Mouse (Mus musculus) kidney, postnatal 10 days (tissue): ENCODE data around the gene Ticam1.
"Not testable (repeated sequence)": the region's sequence is repeated elsewhere in the genome, so short reads cannot be mapped to it uniquely, and the experiment has no call there.

Experiments
- DNase-seq: peaks from one replicate; pipeline ENCODE4 v3.0.0; 2021; ENCODE audit warnings: mixed read lengths

The Ticam1 gene

DNA sequence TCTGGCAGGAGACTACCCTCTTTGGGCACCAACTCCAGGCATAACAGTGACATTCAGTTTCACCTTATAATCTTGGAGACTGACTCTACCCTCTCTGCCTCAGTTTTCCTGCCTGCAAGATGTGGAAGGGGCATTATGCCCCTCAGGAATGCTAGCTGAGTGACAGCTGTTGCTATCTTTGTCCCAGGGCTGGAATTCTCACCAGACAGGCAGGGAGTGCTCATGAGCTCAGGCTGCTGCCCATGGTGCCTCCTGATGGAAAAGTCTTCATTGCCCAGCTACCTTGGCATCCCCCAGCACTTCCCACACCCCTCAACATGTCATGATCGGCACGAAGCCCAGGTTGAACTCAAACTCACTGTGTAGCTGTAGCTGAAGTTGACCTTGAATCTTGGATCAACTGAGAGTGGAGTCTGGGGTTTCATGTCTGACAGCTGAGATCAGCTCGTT, 13.9 kb downstream of the Ticam1 start:
- DNase-seq = no peak

DNA sequence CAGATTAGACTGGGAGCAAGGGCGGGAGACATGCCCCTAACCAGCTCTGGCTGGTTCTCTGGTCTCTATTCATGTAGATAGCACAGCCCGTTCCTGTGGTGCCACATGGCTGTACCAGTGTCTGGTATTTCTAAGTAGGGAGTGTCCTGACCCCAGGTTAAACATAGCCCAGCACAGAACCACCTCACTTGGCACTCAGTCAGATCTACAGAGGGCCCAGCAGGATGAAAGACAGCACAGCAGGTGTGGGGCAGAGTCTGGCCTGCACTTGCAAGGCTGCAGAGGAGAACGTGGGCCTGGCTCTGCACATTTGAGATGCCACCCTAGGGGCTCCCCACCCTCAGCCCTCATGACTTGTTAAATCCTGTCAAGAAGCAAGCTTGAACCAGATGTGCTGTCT, 15.4 kb downstream of the Ticam1 start:
- DNase-seq = peak; percentile 32

DNA sequence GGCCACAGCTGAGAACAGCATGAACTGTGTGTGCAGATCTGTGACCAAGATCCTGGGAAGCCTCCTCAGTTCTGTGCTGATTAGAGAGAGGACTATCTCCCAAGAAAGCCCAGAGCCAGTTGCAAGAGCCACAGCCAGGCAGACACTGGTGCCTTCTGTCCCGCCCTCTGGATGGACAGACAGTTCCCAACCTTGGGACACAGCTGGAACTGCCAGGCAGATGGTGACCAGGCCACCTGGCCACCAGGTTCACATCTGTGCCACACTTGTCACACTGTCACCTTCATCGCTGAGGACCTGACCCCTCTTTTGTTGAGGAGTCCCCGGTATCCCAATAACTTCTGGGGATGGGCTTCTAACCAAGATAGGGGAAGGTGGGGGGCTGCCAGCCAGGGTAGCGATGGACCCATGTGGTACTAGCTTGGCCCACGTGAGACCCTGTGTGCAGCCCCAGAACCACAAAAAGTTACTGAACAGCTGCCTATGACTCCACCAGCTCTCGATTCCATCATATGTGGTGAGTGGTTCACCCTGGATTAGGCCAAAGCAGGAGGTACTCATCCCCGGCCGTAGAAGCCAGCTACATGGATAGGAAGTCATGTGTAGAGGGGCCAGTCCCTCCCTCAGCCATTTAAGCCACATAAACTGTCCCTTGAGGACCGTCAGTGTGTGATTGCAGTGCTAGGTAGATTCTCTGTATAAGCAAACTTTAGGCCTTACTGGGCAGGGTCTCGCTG, 17.1 kb downstream of the Ticam1 start:
- DNase-seq = peak; percentile 10

DNA sequence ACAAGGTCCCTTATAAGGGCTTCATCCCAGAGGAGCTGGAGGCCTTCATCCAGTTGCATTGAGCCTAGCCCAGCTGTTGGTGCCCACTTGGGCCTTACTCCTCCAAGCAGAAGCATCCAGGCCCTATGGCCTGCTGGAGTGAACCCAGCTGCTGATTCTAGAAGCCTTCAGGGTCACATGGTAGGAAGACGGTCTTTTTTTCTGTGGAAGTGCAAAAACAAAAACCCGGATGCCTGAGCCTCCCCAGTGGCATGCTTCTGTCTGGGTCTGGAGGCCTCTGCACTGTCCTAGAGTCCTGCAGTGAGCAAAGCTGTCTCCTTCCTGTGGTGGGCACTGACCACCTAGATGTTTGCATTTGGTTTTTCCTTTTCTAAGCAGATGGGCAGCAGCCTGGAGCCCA, 17.8 kb downstream of the Ticam1 start:
- DNase-seq = not testable (repeated sequence)

DNA sequence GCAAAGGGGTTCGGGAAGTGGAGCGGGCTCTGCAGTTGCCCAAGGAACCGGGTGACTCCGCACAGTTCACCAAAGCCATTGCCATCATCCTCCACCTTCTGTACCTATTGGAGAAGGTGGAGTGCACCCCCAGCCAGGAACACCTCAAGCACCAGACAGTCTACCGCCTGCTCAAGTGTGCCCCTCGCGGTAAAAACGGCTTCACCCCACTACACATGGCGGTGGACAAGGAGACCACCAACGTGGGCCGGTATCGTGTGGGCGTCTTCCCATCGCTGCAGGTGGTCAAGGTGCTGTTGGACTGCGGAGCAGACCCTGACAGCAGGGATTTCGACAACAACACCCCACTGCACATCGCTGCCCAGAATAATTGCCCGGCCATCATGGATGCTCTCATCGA, 18.3 kb downstream of the Ticam1 start:
- DNase-seq = peak; percentile 21

DNA sequence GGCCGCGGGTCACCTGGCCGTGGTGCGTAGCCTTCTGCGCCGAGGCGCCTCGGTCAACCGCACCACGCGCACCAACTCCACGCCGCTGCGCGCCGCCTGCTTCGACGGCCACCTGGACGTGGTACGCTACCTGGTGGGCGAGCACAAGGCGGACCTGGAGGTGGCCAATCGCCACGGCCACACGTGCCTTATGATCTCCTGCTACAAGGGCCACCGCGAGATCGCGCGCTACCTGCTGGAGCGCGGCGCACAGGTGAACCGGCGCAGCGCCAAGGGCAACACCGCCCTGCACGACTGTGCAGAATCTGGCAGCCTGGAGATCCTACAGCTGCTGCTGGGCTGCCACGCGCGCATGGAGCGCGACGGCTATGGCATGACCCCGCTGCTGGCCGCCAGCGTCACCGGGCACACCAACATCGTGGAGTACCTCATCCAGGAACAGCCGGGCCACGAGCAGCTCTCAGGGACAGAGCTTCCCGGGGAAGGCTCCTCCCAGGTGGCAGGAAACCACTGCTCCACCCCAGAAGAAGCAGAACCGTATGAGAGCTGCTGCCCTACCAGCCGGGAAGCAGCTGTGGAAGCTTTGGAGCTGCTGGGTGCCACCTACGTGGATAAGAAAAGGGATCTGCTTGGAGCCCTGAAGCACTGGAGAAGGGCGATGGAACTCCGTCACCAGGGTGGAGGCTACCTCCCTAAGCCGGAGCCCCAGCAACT, 19.2 kb downstream of the Ticam1 start:
- DNase-seq = peak; percentile 52

DNA sequence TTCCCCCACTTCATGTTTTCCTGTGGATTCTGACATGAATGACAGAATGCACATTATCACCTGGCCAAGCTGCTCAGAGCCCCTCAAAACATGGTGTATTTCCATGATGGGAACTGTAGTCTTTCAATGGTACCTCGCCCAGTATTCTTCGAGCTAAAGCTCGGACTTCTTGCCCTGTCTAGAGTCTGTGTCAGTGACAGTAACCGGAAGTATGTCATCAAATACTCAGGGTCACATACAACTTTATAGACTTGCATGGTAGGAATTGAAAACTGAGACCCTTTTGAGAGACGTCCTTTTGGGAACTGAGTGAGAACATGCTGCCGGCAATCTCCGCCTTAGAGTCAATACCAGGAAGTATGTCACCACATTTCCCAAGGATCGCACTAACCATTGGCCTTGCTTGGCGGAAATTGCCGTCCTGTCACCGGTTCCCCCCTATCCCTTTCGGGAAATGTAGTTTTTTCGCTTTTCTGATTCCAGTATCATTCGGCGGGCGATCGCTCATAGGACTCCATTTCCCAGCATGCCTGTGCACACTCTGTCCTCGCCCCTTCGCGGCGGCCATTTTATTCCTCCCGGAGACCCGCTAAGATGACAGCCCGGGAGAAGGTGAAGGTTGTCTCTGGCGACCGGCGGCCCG, 20.2 kb downstream of the Ticam1 start, which contains the start of gene Fem1a:
TSS of gene Fem1a (plus strand) at position 572 of the 643 bp plus-strand sequence.
- peak; percentile 93 for DNase-seq

DNA sequence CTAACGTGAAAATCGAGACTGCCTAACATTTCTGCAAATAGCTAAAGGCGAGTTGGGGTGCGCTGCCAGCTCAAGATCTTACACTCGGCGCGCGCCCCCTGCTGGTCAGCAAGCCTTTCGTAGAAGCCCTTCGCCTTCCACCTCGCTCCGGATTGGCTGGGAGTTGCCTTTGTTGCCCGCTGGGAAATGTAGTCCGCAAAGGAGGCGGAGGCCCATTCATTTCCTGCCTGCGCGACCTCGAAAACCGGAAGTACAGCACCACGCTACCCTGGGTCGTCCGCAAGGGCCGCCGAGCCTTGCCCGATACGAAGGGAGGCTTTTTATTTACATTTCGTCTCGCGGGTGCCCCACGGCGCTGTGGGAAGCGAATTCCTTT, 20.7 kb downstream of the Ticam1 start:
- peak; percentile 100 for DNase-seq

DNA sequence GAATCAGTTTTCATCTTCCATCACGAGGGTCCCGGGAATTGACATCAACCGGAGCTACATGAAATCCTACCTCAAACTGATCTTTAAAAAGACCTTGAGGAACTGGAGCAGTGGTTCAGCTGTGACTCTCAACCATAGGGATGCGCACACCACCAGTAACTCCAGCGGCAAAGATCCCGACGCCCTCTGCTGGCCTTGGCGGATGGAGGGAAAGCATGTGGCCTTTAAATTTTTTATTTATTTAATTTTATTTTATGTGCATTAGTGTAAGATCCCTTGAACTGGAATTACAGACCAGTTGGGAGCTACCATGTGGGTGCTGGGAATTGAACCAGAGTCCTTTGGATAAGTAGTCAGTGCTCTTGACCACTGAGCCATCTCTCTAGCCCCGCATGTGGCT, 21.2 kb downstream of the Ticam1 start:
- DNase-seq = peak; percentile 68

DNA sequence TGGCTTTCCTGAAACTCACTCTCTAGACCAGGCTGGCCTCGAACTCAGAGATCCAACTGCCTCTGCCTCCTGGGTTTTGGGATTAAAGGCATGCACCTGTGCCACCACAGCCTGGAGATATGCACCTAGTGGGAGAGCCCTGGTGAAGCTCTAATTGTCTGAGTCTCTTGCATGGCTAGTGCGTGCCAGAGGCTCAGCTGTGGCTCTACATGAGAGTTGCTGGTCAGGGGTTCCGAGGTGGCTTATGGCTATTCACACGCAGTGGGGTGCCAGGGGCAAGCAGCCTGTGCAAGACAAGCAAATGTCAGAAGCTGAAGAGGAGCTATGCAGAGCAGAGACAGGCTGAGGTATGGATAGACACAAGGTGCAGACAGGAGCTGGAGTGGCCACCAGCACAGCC, 21.9 kb downstream of the Ticam1 start:
- DNase-seq = no peak

DNA sequence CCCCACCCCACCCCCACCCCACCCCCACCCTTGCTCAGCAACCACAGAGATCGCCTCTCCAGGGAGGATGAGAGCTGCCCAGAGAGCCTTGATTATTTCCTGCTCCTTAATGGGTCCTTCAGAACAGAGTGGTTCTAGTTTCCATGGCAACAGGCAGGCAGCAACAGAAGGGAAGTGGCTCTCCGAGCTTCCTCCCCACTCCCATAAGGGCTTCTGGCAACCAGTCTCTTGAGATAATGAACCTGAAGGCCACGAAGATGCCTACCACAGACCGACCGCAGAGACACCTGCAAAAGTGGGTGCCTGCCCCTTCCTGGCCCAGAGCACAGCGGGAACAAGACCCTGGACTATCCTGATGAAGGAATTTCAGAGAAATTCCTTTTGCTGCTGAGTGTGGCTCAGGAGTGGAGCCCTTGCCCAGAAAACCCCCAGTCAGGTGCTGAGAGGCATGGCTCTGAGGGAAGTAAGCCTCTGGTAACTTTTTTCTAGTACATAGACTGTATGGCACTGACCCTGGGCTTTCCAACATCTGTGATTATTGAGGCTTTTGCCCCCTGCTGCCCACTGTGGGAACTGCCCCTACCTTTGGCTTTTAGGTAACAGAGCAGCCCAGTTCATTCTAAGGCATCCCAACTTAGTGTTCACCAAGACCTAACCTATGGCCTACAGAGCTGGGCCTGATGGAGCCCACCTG, 25.3 kb downstream of the Ticam1 start:
- DNase-seq = peak; percentile 82

DNA sequence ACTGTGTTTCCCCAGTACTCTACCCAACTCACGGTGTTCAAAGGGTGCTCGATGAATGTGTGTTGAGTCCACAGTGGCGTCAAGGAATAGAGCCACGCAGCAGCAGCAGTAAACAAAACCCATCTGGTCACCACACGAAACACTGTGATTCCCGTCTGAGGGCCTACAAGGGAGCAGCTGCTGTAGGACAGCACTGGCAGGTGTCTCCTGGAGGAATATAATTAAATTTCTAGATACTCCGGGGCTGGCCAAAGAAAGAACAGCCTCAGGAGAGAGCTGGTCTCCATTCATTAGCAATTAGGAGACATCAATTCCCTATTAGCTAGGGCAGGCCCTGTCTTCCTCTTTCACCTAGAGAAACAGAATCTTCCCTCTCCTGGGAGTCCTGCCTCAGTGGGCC, 31.0 kb downstream of the Ticam1 start:
- no peak for DNase-seq

DNA sequence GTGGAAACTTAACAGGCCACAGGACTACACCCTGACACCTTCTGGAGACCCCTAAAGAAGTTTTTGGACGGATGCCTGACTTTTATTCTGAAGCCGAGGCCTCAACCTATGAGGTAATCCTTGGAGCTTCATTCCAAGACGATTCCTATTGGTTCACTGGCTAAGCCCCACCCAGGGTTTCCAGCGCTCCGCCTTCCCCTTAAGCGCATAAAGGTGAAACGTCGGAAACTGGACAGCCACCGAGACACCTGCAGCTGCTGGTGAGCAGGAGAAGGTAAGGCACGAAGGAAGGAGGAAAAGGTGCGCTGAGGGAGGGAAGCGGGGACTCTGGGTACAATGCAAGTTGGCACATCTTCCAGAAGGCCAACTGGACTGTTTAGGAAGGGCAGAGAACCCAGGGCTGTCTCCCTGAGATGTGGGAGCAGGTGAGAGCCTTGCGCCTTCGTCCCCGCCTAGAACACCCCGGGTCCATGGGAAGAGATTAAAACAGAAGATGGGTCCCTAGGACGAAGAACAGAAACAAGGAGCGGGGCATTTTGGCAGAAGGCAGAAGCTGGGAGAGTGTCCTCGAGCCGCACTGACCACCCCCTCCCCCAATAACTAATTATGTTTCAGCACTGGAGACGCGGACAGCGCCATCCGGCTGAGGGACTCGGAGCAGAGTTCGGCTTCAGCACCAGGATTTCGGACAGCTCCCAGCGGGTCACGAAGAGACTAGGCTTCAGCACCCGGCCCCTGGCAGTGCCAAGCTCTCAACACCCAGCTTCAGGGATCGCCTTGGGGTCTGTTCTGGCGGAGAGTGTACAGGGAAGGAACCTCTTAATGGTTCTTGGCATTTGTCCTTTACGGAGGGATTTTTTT, 34.8 kb downstream of the Ticam1 start:
- peak; percentile 98 for DNase-seq

DNA sequence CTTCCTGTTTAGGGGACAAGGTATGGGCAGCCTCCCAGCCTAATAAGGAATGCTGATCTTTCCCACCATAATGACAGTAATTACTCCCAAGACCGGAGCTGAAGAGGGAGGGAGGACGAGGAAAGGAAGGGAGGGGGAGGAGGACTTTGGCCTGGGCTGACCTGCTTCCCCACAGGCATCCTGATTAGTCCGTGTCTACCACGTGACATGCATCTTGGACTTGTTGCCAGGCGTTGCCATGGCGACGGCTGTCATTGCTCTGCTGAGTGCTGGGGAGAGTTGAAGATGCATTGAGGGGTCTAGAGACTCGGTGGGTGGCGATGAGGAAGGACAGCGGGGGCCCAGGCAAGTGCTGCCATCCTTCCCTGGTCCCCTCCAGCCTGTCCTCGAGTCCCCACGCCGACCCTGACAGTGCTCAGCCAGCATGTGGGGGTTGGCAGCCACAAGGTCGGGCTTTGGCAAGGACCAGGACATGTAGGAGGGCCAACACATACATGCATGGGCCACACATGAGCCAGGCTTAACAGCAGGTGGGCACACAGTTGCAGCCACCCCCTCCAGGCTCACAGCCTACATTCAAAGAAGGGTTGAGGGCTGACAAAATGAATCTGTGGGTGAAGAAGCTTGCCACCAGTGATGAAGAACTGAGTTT, 42.6 kb downstream of the Ticam1 start:
- peak; percentile 80 for DNase-seq

DNA sequence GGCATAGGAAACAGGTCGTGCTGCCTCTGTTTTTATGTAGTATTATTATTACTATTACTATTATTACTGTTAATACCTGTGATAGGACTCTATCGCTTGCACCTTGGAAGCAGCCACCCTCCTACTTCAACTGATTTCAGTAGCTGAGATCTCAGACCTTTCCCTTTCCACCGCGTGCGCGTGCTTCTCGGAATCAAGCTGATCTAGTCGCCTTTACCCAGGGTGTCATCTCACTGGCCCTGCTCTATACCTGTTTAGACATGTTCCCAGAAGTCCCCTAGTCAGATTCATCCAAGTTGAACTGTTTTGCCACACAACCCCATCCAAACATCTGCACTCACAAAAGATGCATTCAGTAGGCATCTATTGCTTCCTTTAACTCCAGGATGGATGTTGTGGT, 43.2 kb downstream of the Ticam1 start:
- no peak for DNase-seq

DNA sequence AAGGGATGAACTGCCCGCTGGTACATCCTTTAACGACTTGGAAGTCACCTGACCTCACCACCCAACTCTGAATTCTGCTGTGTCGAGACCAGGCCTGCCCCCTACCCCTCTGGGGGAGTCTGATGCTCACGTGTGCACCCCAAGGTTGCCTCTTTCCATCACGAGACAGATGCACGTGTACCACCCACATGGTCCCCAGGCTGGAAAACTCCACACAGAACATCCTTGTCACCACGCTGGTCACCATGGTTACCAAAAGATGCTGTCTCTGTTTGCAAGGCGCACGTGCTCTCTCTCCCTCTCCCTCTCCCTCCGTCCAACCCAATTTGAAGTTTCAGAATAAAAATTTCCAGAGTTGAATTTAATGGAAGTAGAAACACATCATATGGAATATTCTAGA, 46.6 kb downstream of the Ticam1 start:
- DNase-seq = no peak

DNA sequence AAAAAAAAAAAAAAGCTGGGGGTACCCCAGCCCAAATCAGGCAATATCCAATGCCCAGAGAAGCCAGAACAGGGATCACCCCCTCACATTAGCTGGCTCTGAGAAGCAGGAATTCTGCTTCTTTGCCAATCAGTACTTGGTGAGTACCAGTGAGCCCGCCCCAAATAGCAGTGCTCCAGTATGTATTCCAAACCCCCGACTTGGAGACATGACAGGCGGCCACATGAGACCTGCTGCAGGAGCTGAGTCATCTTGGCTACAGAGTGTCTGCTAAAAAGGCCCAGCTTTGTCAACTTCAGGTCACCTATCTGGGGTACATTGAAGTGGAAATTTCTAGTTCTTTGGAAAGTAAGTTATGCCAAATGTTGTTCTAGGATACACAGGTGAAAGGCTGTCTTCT, 50.0 kb downstream of the Ticam1 start:
- DNase-seq = no peak

DNA sequence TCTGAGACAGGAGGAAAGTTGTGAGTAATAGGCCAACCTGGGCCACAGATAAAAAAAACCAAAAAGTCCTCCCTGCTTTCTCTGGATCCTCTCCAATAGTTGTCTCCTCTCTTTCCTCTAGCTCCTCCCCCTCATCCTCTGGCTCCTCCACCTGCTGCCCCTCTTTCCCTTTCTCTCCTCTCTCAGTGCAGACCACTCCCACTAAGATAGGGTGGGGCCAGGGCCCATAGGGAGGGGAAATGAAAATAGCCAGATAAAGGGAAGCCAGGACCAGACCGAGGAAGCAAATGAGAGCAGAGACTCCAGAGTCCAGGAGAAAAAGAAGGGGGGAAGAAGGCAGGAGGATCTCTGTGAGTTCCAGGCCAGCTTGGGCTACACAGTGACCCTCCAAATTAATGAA, 51.7 kb downstream of the Ticam1 start:
- DNase-seq = no peak

DNA sequence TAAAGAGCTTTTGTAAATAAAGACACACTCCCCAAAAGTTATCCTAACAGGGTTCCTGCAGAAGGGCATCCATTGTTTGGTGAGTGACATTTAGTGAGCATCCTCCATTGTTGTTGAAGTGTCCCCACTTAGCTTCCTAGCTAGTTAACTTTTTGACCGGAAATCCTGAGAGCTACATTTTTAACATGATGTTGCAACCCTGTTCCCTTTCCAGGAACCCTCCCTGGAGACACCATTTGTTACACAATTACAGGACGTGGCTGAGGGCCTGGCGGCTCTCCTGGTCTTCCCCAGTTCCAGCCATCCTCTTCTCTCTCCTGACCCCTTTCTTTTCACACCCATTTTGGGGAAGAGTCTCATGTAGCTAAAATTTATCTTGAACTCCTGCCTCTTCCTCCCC, 56.8 kb downstream of the Ticam1 start:
- peak; percentile 62 for DNase-seq
